In the genomic region with DNA sequence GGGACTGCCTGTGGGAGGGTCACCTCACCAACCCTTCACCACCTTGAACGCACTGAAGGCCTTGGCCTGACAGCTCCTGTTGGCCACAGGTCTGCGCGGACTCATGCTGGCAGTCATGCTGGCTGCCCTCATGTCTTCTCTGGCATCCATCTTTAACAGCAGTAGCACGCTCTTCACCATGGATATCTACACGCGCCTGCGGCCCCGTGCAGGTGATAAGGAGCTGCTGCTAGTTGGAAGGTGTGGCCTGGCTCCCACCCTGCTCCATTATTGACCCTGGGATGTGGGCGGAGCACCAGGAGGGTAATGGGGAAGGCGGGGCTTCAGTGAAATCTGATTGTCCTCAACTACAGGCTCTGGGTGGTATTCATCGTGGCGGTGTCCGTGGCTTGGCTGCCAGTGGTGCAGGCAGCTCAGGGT, we compare ENCODE assay signal across 8 mouse cellular contexts. TPM values are rescaled to one million over a fixed set of nuclear protein-coding genes. Genes with fewer than 3 reads are reported as not detected.
DNase-seq lines count a peak whose midpoint lies in the region; ATAC-seq and TF ChIP-seq lines count a peak whose summit lies in the region.

No protein-coding gene starts in this region.

- no peaks in the 10 kb centered on the region for H3K79me2 ChIP-seq in myocyte (ENCODE audit: control insufficient read depth, insufficient read depth)

- TF ChIP-seq EP300 in lung, postnatal 0 days (IDR thresholded peaks at IDR 0.05), result no peak

- H3K27me3 ChIP-seq in embryonic facial prominence, embryonic 11.5 days (ENCODE audit: control insufficient read depth, insufficient read depth, low read length), result no peaks in the 10 kb centered on the region
- H3K27me3 ChIP-seq in embryonic facial prominence, embryonic 10.5 days (replicated peaks; ENCODE audit: low read depth, poor library complexity, severe bottlenecking), result no peaks in the 10 kb centered on the region
- H3K27me3 ChIP-seq in lung, postnatal 0 days (replicated peaks; ENCODE audit: insufficient read depth, low read length), result no peaks in the 10 kb centered on the region
- H3K27me3 ChIP-seq in erythroblast, embryonic 14.5 days (ENCODE audit: control insufficient read depth), result peaks cover 15% of the 10 kb centered on the region
- no peaks in the 10 kb centered on the region for H3K27me3 ChIP-seq in myocyte (ENCODE audit: control insufficient read depth, insufficient read depth, insufficient read length)

- no peak overlapping the region for H3K27ac ChIP-seq in embryonic facial prominence, embryonic 11.5 days (replicated peaks; ENCODE audit: low read depth, low read length)
- no peak overlapping the region for H3K27ac ChIP-seq in embryonic facial prominence, embryonic 10.5 days (replicated peaks)
- H3K27ac ChIP-seq in lung, postnatal 0 days (ENCODE audit: low read length), result no peak overlapping the region

- no peak for TF ChIP-seq CTCF in lung, postnatal 0 days (IDR thresholded peaks at IDR 0.05)
- no peak for TF ChIP-seq CTCF in lung, adult 2 months (IDR thresholded peaks at IDR 0.05; ENCODE audit: insufficient read depth, low read length)

- H3K4me2 ChIP-seq in embryonic facial prominence, embryonic 11.5 days (ENCODE audit: low read depth, low read length), result no peak overlapping the region
- H3K4me2 ChIP-seq in lung, postnatal 0 days (replicated peaks; ENCODE audit: low read depth, low read length), result no peak overlapping the region
- H3K4me2 ChIP-seq in myocyte (ENCODE audit: low read depth), result no peak overlapping the region

- peak; percentile 23; the same call in 1 of the 2 replicates for ATAC-seq in embryonic facial prominence, embryonic 11.5 days (replicated peaks; ENCODE audit: insufficient number of reproducible peaks, low FRiP score, low TSS enrichment, low read depth)
- ATAC-seq in lung, postnatal 0 days, result 0 out of 2 replicates have a peak, but pooled peaks have one; percentile 28

- no peak overlapping the region for H3K9ac ChIP-seq in embryonic facial prominence, embryonic 11.5 days (replicated peaks; ENCODE audit: low read length)
- no peak overlapping the region for H3K9ac ChIP-seq in lung, postnatal 0 days (replicated peaks; ENCODE audit: low read depth)

- H3ac ChIP-seq in myocyte (ENCODE audit: control insufficient read depth, insufficient read length), result no peak overlapping the region

- no peak overlapping the region for H3K4me3 ChIP-seq in embryonic facial prominence, embryonic 11.5 days (ENCODE audit: low read depth, low read length)
- H3K4me3 ChIP-seq in embryonic facial prominence, embryonic 10.5 days, result no peak overlapping the region
- H3K4me3 ChIP-seq in lung, postnatal 0 days (ENCODE audit: low read depth, low read length), result no peak overlapping the region
- no peak overlapping the region for H3K4me3 ChIP-seq in lung, adult 2 months (replicated peaks; ENCODE audit: extremely low read depth, low read depth, low read length)
- peak overlapping the region; percentile 49 for H3K4me3 ChIP-seq in erythroblast, embryonic 14.5 days (replicated peaks)
- no peak overlapping the region for H3K4me3 ChIP-seq in myocyte

- DNase-seq in embryonic facial prominence, embryonic 11.5 days (ENCODE audit: low spot score), result no peak
- DNase-seq in embryonic facial prominence, embryonic 10.5 days (ENCODE audit: low spot score), result no peak
- no peak for DNase-seq in lung, postnatal 0 days (ENCODE audit: low spot score)
- no peak for DNase-seq in lung, adult 2 months
- DNase-seq in embryo, embryonic 10 days (ENCODE audit: low spot score), result no peak
- DNase-seq in Muller cell, postnatal 12 days (ENCODE audit: inconsistent ontology term), result no peak

- no peaks in the 10 kb centered on the region for H3K9me3 ChIP-seq in embryonic facial prominence, embryonic 11.5 days (replicated peaks; ENCODE audit: control insufficient read depth, low read length)
- H3K9me3 ChIP-seq in embryonic facial prominence, embryonic 10.5 days, result no peaks in the 10 kb centered on the region
- no peaks in the 10 kb centered on the region for H3K9me3 ChIP-seq in lung, postnatal 0 days (ENCODE audit: low read length)
- peaks cover 20% of the 10 kb centered on the region for H3K9me3 ChIP-seq in erythroblast, embryonic 14.5 days (ENCODE audit: control insufficient read depth, low read length)

- peaks cover 6% of the 10 kb centered on the region for H3K36me3 ChIP-seq in embryonic facial prominence, embryonic 11.5 days (replicated peaks; ENCODE audit: control insufficient read depth, insufficient read depth, low read depth, low read length)
- peaks cover 54% of the 10 kb centered on the region for H3K36me3 ChIP-seq in embryonic facial prominence, embryonic 10.5 days (replicated peaks)
- peaks cover 23% of the 10 kb centered on the region for H3K36me3 ChIP-seq in lung, postnatal 0 days (ENCODE audit: insufficient read depth, low read length)
- H3K36me3 ChIP-seq in erythroblast, embryonic 14.5 days (ENCODE audit: control insufficient read depth), result peaks cover 62% of the 10 kb centered on the region
- peaks cover 5% of the 10 kb centered on the region for H3K36me3 ChIP-seq in myocyte (ENCODE audit: control insufficient read depth, insufficient read depth)

- no peak for TF ChIP-seq POLR2A in lung, adult 2 months (IDR thresholded peaks at IDR 0.05; ENCODE audit: borderline replicate concordance, extremely low read depth, low read depth, low read length)
- no peak for TF ChIP-seq POLR2A in myocyte (IDR thresholded peaks at IDR 0.05; ENCODE audit: insufficient read length, low read depth)

- WGBS in embryonic facial prominence, embryonic 11.5 days, result 52% methylated on average over 13 of the region's 13 CpGs
- WGBS in embryonic facial prominence, embryonic 10.5 days, result 64% methylated on average over 13 of the region's 13 CpGs
- 42% methylated on average over 13 of the region's 13 CpGs for WGBS in lung, postnatal 0 days
- WGBS in lung, adult 2 months, result 53% methylated on average over 13 of the region's 13 CpGs

- no peaks in the 10 kb centered on the region for H3K4me1 ChIP-seq in embryonic facial prominence, embryonic 11.5 days (ENCODE audit: control insufficient read depth, insufficient read depth, low read length)
- H3K4me1 ChIP-seq in embryonic facial prominence, embryonic 10.5 days, result no peaks in the 10 kb centered on the region
- H3K4me1 ChIP-seq in lung, postnatal 0 days (ENCODE audit: insufficient read depth, low read depth, low read length), result no peaks in the 10 kb centered on the region
- no peaks in the 10 kb centered on the region for H3K4me1 ChIP-seq in lung, adult 2 months (ENCODE audit: control insufficient read depth, insufficient read depth, low read length)
- H3K4me1 ChIP-seq in erythroblast, embryonic 14.5 days (ENCODE audit: control insufficient read depth), result peaks cover 51% of the 10 kb centered on the region

TF ChIP-seq in myocyte, 11 proteins besides CTCF, POLR2A, EP300 and RAD21:
- peak; percentile 31 for TF ChIP-seq POLR2AphosphoS2 (IDR thresholded peaks at IDR 0.05; ENCODE audit: insufficient read length, low read depth)
- TF ChIP-seq MAX (IDR thresholded peaks at IDR 0.05; ENCODE audit: low read depth), result no peak

RNA-seq across cellular contexts. Expression of a gene that starts 5.0 kb away (rescaled TPM):
- 0.27 TPM in 1 of 2 replicates, not detected in the other for polyA plus RNA-seq in embryonic facial prominence, embryonic 11.5 days (2014; fragmentation: Nextera tagmentation; extraction: Ambion mirVana)
- polyA plus RNA-seq in embryonic facial prominence, embryonic 10.5 days (2016; fragmentation: Nextera tagmentation; extraction: Ambion mirVana), result 0.10 and 0.28 TPM in 2 replicates
- 0.08 and 0.23 TPM in 2 replicates for polyA plus RNA-seq in lung, postnatal 0 days (2015; fragmentation: Nextera tagmentation; extraction: Ambion mirVana)
- polyA plus RNA-seq in lung, adult 2 months (2012; rRNA removed), result 0.09 and 0.24 TPM in 2 replicates
- 0.88 and 1.4 TPM in 2 replicates for polyA plus RNA-seq in erythroblast, embryonic 14.5 days (2012)
- polyA plus RNA-seq in myocyte (2012; fragmentation: generic; extraction: Trizol), result not detected

RNA-seq across cellular contexts. Expression of a gene that starts 23.8 kb away (rescaled TPM):
- polyA plus RNA-seq in embryonic facial prominence, embryonic 11.5 days (2014; fragmentation: Nextera tagmentation; extraction: Ambion mirVana), result 18.5 and 26.2 TPM in 2 replicates
- 23.6 and 25.3 TPM in 2 replicates for polyA plus RNA-seq in embryonic facial prominence, embryonic 10.5 days (2016; fragmentation: Nextera tagmentation; extraction: Ambion mirVana)
- polyA plus RNA-seq in lung, postnatal 0 days (2015; fragmentation: Nextera tagmentation; extraction: Ambion mirVana), result 157 and 160 TPM in 2 replicates
- 131 and 150 TPM in 2 replicates for polyA plus RNA-seq in lung, adult 2 months (2012; rRNA removed)
- polyA plus RNA-seq in erythroblast, embryonic 14.5 days (2012), result 0.27 and 0.30 TPM in 2 replicates
- 58.1 TPM for polyA plus RNA-seq in myocyte (2012; fragmentation: generic; extraction: Trizol)

RNA-seq across cellular contexts. Expression of a gene that starts 27.5 kb away (rescaled TPM):
- polyA plus RNA-seq in embryonic facial prominence, embryonic 11.5 days (2014; fragmentation: Nextera tagmentation; extraction: Ambion mirVana), result 19.4 and 20.1 TPM in 2 replicates
- polyA plus RNA-seq in embryonic facial prominence, embryonic 10.5 days (2016; fragmentation: Nextera tagmentation; extraction: Ambion mirVana), result 24.6 and 27.3 TPM in 2 replicates
- polyA plus RNA-seq in lung, postnatal 0 days (2015; fragmentation: Nextera tagmentation; extraction: Ambion mirVana), result 15.7 and 16.7 TPM in 2 replicates
- polyA plus RNA-seq in lung, adult 2 months (2012; rRNA removed), result 59.4 and 59.9 TPM in 2 replicates
- polyA plus RNA-seq in erythroblast, embryonic 14.5 days (2012), result 7.3 and 9.0 TPM in 2 replicates
- 10.9 TPM for polyA plus RNA-seq in myocyte (2012; fragmentation: generic; extraction: Trizol)

RNA-seq across cellular contexts. Expression of a gene that starts 32.6 kb away (rescaled TPM):
- 10.9 and 13.1 TPM in 2 replicates for polyA plus RNA-seq in embryonic facial prominence, embryonic 11.5 days (2014; fragmentation: Nextera tagmentation; extraction: Ambion mirVana)
- 9.2 and 10.4 TPM in 2 replicates for polyA plus RNA-seq in embryonic facial prominence, embryonic 10.5 days (2016; fragmentation: Nextera tagmentation; extraction: Ambion mirVana)
- 6.2 and 6.5 TPM in 2 replicates for polyA plus RNA-seq in lung, postnatal 0 days (2015; fragmentation: Nextera tagmentation; extraction: Ambion mirVana)
- 2.4 and 3.1 TPM in 2 replicates for polyA plus RNA-seq in lung, adult 2 months (2012; rRNA removed)
- polyA plus RNA-seq in erythroblast, embryonic 14.5 days (2012), result 0.03 and 0.12 TPM in 2 replicates
- 3.3 TPM for polyA plus RNA-seq in myocyte (2012; fragmentation: generic; extraction: Trizol)

RNA-seq across cellular contexts. Expression of a gene that starts 33.3 kb away (rescaled TPM):
- 6.6 and 6.8 TPM in 2 replicates for polyA plus RNA-seq in embryonic facial prominence, embryonic 11.5 days (2014; fragmentation: Nextera tagmentation; extraction: Ambion mirVana)
- 17.5 and 19.1 TPM in 2 replicates for polyA plus RNA-seq in embryonic facial prominence, embryonic 10.5 days (2016; fragmentation: Nextera tagmentation; extraction: Ambion mirVana)
- polyA plus RNA-seq in lung, postnatal 0 days (2015; fragmentation: Nextera tagmentation; extraction: Ambion mirVana), result 17.9 and 20.3 TPM in 2 replicates
- 41.3 and 45.2 TPM in 2 replicates for polyA plus RNA-seq in lung, adult 2 months (2012; rRNA removed)
- 2.1 and 2.3 TPM in 2 replicates for polyA plus RNA-seq in erythroblast, embryonic 14.5 days (2012)
- polyA plus RNA-seq in myocyte (2012; fragmentation: generic; extraction: Trizol), result 16.7 TPM

Comparison
In these comparisons a context has a peak if more than half of its experiments do, and no peak if none do; other contexts are left out.
1. RNA of a gene that starts 23.8 kb away (polyA plus RNA-seq): 157 to 160 TPM in lung, postnatal 0 days, 131 to 150 TPM in lung, adult 2 months, 58.1 TPM in myocyte (single experiment), 23.6 to 25.3 TPM in embryonic facial prominence, embryonic 10.5 days and 18.5 to 26.2 TPM in embryonic facial prominence, embryonic 11.5 days; 0.27 to 0.30 TPM in erythroblast, embryonic 14.5 days; every median in the first group is over 10 times any median in the second.